Mouse (Mus musculus) heart, adult 2 months (tissue): Measurements from ENCODE around the gene Yars2. TPM values are rescaled to one million over a fixed set of nuclear protein-coding genes. Genes with fewer than 3 reads are reported as not detected.

Experiments
- polyA plus RNA-seq: library from polyadenylated mRNA; depleted of rRNA; stranded (reverse); fragments of >200 nt; gene quantifications from 2 replicates; pipeline ENCODE4 v1.2.3, GENCODE M21; 2012; rRNA removed
- total RNA-seq, 2 experiments: library from RNA; stranded (reverse); gene quantifications; 2 replicates each; pipeline ENCODE4 v1.2.3; 2021

The Yars2 gene
- total and polyA plus RNA-seq, 3 experiments: 18.6 to 37.3 (median 30.1) TPM

Other genes starting within 250 kb of the Yars2 start
- 100 to 1,000 TPM; 123 to 133 TPM for gene Pkp2, start 89.6 kb upstream of the Yars2 start, total RNA-seq
- 62.3 and 74.5 TPM in 2 replicates for gene Pkp2, start 89.6 kb upstream of the Yars2 start, polyA plus RNA-seq
- gene Dnm1l, start 56.0 kb downstream of the Yars2 start, total RNA-seq: 10 to 100 TPM; 95.1 to 99.0 TPM
- 17.5 and 41.0 TPM in 2 replicates for gene Dnm1l, start 56.0 kb downstream of the Yars2 start, polyA plus RNA-seq